Mouse (Mus musculus) bone marrow, adult 2 months (tissue): Measurements from ENCODE around the gene Armc2.

ENCODE experiments used
- CTCF ChIP-seq: fragments of 200-500 bp; IDR thresholded peaks from 2 replicates; pipeline ENCODE4 v1.5.1; 2011; ENCODE audit warnings: low read length, control low read depth; ENCODE audit not compliant: control insufficient read depth, insufficient read depth
- POLR2A ChIP-seq: fragments of 200-500 bp; IDR thresholded peaks from 2 replicates; pipeline ENCODE4 v1.6.1; 2011; ENCODE audit warnings: low read depth, mild to moderate bottlenecking, control low read depth, low read length, borderline replicate concordance; ENCODE audit not compliant: control insufficient read depth

DNA sequence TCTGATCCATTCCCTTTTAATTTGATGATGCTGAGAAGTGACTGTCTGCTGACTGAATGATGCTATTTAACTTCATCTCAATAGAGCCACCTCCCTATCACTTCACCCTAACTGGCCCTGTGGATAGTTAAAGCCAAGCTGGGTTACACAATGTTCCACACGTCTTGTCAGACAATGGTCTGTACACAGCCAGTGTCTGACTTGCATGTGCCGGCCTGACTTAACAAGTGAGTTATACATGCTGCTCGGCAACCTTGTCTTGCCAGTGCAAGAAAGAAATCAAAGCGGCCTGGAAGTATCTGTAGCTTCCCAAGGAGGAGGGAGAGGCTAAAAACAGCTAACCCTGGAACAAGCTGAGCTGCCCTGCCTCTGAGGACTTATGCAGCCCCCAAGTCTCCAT, 136.8 kb downstream of the Armc2 start:
- no peak for TF ChIP-seq CTCF
- no peak for TF ChIP-seq POLR2A
